Mouse (Mus musculus) adrenal gland, adult (tissue): ENCODE measurements around the gene Tubg2.
"Not testable (repeated sequence)": the region's sequence is repeated elsewhere in the genome, so short reads cannot be mapped to it uniquely, and the experiment has no call there.

Experiments used
- DNase-seq, 2 experiments: peaks; one replicate each; pipeline ENCODE4 v3.0.0; 2022 to 2023; ENCODE audit warnings: low spot score in 1 of 2; ENCODE audit not compliant: inconsistent age in 2 of 2

Tubg2 gene

DNA sequence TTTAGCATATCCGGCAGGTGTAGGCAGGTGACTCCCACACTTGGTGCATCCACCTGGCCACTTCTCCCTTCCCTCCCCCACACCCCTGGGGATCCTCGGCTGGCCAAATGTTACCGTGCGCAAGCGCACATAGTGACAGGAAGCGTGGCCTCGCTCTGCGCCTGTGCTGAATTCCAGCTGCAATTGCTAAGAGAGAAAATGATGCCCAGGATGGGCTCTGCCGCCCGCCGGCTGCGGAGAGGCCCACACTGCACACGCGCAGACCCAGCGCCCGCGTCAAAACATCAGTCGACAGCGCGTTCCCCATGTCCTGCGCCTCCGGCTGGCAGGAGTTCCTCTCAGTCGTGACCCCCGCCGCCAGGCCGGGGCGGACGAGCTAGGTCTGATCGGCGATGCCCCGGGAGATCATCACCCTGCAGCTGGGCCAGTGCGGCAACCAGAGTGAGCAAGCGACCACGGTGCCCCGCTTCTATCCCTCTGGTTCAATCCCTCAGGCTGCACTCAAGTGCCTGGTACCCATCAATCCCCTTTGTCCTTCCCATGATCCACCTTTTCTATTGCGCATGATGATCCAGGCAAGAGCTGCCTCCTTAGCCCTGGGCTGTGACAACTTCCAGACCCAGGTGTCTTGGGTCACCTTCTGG lies at the start of gene Tubg2:
Gene Tubg2 (plus strand): TSS at position 180 of the 644 bp plus-strand sequence.
- DNase-seq = peak; percentile 71 to 84

DNA sequence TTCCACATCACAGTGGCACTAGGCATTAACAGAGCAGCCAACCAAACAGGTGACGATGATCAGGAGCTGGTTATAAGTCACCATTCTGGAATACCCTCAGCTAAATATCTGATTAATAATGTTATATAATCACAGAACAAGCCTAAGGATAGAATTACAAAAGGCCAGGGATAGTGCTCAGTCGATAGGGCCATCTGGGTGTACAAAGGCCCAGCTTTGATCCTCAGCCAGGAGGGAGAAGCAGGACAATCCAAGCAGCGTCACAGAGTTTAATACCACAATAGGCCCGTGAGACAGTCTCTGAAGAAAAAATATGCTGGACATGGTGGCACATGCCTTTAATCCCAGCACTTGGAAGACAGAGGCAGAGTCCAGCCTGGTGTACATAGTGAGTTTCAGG lies 46.4 kb upstream of the Tubg2 start:
- no peak for DNase-seq

DNA sequence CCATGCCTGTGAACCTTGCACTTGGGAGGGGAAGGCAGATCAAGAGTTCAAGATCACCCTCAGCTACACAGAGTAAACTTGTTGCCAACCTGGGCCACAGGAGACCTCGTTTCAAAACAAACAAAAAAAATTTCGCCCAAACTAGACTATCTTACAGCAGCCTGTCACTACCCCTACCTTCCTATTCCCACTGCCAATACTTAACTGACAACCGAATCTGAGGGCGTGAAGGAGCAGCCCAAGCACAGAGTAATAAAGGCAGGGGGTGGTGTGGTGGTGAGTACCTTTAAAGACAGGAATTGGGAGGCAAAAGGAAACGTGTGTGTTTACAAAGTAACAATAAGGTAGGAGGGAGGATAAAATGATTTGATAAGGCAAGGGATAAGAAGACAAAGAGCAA lies 45.0 kb upstream of the Tubg2 start:
- DNase-seq = no peak

DNA sequence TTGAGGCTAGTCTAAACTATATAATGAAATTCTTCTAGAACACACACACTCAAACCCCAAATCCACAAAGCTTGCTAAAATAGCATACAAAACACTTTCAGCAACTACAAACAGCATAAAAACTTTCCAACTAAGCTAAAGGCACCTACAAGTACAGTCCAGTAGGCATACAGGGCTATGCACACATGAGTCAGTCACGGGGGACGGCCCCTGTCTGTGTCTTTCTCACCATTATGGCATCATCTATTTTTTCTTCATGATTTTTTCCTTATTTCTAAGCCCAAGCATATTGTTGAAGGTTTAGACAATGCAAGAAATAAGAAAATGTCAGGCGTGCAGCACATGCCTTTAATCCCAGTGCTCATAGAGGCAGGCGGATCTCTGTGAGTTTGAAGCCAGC lies 44.5 kb upstream of the Tubg2 start:
- no peak for DNase-seq

DNA sequence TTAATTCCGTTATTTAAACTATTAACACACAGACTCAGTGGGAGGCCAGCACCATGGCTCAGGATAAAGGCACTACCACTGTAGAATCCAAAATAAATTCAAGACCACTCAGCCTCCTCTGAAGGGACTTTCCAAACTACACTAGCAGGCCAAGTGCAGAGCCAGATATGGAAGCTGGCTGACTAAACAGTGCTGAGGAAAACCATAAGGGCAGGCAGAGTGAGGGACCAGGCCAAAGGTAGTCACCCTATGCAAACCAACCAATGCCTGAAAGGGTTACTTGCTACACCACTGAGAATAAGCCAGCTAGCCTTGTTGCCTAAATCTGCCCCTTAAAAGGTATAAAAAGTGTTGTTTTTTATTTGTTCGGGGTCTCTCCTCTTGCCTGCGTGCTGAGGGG lies 43.5 kb upstream of the Tubg2 start:
- no peak for DNase-seq

DNA sequence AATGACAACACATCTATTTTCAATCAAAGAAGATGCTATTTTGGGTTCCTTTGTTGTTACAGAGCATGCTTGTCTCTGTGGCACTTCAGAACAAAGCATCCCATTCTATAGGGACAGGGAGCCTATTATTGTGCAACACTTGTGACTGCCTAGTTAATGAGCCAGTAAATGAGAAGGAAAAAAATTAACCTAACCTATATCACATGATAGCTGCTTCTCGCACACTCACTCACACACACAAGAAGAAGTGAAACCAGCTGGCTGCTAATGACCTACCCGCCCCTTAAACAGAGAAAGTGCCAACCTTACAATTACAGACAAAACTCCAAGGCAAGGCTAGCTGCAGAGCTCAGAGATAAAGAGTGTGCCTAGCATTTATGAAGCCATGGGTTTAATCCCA lies 40.1 kb upstream of the Tubg2 start:
- no peak for DNase-seq

DNA sequence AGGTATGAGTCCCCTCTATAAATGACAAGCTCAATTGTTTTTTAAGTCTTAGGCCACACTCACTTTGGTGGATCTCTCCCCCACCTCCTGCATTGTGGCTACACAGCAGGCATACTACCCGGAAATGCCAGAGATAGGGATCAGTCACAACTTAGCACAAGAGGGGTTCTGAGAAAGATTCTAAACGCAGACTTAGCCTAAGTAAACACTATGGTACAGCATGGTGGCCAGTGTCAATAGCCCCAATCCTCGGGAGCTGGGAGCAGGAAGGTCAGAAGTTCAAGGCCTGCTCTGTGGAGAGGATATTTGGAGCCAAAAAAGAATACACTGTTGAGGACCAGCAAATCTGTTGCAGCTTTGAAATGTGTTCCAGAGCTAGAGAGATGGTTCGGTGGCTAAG lies 37.6 kb upstream of the Tubg2 start:
- peak in 1 of 2 experiments; percentile 50 for DNase-seq

DNA sequence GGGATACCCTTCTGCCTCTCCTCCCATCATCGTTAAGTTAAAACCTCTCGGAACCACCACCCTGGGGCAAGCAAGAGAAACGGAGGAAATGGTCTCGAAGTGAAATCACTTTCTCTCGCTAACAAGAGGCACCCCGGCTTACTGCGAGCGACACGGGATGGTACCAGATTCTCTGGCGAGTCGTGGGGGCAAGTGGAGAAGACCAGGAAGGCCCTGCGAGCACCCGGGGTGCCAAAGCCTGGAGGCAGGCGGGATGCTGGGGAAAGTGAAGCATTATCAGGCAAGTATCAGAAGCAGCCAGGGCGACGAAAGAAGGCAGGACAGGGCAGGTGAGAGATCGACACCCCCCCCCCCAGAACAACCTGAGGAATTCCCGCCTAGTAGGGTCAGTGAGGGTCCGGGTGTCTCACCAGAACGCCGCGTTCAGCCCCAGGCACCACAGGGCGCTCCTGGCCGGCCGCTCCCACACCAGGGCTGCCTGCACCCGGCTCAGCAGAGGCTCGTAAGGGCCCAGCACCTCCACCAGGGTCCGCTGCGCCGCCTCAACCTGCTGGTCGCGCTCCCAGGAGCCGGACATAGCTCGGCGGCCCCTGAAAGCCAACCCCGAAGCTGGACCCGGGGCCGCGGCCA lies 36.5 kb upstream of the Tubg2 start:
- no peak for DNase-seq

DNA sequence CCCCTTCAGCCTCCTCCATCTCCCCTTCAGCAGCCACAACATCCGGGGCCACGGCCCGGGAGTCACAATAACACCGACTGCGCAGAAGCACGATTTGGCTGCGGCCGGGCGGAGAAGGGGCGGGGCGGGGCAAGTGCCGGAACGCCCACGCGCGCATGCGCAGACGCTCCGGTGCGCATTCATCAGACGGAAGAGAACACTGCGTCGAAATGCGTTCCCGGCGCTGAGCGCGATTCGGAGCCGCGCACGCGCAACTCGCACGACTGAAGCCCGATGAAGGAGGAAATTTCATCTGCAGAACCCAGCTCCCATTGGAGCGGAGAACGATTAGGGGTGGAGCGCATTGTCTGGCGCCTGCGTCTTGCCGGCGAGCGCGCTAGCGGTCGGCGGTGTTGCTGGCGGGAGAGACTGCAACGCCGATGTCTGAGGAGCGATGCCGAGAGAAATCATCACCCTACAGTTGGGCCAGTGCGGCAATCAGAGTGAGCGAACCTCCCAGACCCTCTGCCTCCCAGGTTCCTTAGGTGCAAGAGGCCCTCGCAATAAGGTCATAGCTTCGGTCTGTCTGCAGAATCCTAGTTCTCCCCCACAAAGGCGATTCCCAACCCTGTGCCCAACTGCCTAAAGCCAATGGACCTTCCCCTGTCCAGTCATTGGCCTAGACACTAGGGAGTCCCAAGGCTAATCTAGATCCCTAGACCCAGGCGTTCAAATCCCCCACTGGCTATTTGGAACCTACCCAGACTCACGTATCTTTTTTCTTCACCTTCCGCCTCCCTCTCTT lies 35.8 kb upstream of the Tubg2 start, which contains the start of the genes Retreg3 and Tubg1:
Gene Retreg3 (minus strand): TSS at position 133 of the 784 bp plus-strand sequence.
Gene Tubg1 (plus strand): TSS at position 178 of the 784 bp plus-strand sequence.
- DNase-seq = peak; percentile 99 to 100

DNA sequence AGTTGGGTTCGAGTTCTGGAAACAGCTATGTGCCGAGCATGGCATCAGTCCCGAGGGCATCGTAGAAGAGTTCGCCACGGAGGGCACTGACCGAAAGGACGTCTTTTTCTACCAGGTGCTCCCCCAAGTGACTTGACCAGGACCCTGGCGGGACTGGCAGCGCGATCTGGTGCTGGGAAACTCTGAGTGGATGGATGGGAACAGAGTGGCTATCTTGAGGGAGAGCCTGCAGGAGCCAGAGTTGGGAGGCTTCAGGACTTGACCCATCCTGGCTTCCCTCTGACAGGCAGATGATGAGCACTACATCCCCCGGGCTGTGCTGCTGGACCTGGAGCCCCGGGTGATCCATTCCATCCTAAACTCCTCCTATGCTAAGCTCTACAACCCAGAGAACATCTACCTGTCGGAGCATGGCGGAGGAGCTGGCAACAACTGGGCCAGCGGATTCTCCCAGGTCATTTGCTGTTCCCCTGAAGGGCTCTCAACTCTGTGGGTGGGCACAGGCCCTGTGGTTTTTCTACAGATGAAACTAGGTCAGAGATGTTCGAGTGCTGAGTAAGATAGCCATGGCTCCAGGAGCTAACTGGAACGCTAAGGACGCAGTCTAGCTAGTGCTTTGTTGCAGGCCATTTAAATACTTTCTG lies 35.0 kb upstream of the Tubg2 start:
- no peak for DNase-seq

DNA sequence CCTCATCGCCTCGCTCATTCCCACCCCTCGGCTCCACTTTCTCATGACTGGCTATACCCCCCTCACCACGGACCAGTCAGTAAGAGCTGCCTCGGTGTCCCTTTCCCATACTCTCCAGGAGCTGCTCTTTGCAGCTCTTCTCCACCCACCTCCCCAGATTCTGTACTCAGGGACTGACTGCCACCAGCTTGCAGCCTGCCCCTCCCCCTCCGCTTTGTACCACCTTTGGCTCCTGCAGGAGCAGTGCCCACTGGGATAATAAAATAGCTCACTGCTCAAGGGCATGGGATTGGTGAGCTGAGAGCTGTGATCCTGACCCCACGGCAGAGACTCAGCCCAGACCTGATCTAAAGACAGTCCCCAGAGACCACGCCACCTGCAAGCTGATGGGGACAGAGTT lies 31.2 kb upstream of the Tubg2 start:
- not testable (repeated sequence) for DNase-seq

DNA sequence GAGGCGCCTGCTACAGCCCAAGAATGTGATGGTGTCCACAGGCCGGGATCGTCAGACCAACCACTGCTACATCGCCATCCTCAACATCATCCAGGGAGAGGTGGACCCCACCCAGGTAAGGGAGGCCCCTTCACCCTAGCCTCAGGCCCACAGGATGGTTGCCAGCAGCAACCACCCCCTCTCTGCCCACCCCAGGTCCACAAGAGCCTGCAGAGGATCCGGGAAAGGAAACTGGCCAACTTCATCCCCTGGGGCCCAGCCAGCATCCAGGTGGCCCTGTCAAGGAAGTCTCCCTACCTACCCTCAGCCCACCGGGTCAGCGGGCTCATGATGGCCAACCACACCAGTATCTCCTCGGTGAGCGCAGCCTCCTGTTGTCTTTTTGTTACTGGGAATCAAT lies 30.7 kb upstream of the Tubg2 start:
- peak in 1 of 2 experiments; percentile 21 for DNase-seq

DNA sequence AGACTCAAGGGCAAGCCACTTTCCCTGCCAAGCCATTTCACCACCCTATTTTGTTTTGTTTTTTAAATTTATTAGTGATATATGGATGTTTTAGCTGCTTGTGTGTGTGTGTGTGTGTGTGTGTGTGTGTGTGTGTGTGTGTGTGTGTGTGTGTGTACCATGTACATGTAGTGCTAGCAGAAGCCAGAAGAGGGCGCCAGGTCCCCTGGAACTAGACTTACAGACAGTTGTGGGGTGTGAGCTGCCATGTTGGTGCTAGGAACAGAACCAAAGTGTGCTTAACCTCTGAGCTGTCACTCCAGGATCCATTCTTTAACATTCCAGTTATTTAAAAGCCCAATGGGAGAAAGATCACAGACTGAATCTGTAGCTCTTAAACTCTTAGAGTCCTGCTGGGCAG lies 28.6 kb upstream of the Tubg2 start:
- peak in 1 of 2 experiments; percentile 43 for DNase-seq

DNA sequence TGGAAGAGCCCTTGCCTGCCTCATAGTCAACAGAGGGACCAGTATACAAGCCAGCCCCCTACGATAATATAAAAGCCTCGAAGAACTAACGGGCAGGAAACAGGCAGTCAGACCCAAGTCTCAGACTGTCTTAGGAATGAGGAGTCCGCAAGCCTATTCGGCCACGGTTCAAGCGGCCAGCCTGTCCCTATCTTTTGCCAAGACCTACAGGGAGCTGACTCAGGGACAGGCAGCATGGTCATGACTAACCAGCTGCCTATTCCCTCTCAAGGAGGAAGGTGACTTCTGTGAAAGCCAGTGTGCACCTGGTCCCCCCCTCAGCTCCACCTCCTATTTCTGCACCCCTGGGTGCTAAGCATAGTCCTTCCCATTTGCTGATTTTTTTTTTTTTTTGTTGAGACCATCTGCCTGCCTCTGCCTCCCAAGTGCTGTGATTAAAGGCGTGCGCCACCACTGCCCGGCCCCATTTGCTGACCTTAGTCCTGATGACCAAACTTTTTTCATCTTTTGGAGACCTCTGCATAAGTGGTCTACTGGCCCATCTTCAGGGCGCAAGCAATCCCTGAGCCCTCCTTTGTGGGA lies 26.6 kb upstream of the Tubg2 start:
- DNase-seq = peak; percentile 37 to 70

DNA sequence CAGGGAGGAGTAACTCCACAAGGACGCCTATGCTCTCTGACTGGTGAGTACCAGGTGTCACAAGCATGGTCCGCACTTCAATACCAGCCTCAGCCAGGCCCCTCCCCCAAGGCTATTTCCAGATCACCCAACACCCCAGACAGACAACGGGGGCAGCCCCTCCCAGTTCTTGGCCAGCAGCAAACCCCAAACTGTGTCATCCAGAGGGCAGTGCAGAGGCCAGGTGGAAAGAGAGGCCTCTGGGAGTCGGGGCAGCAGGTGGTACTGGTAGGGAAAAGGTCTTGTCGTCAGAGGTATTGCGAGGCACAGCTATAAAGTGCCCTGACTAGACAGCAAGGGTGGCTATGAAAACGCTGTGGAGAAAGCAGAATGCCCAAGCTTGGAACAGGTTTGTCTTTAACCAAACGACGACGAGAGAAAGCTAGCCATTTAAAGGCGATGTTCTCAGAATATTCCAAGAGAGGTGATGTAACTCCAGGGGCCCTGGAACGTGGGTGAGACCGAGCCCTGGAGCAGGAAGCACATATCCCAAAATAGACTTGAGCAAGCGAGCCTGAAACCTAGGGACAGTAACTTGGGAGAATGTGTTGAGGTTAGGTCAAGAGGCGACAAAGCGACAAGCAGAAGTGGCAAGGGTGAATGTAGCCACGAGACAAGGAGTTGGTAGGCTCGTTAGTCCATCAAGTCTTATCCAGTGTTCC lies 25.5 kb upstream of the Tubg2 start:
- DNase-seq = peak in 1 of 2 experiments; percentile 66

DNA sequence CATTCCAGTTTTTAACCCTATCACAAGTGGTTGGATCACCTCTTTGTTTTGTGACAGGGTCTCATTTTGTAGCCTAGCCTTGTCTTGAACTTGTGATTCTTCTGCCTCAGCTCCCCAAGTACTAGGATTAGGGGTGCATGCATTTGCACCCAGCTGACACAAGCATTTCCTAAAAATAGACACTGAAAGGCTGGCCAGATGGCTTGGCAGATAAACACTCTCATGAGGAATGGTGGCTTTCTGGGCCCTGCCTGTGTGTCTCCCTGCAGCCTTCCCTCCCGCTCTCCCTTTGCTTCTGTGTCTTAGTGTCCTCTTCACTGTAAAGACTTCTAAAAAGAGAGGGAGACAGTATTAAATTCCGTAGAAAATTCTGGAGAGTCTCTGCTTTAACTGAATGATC lies 24.5 kb upstream of the Tubg2 start:
- peak in 1 of 2 experiments; percentile 50 for DNase-seq

DNA sequence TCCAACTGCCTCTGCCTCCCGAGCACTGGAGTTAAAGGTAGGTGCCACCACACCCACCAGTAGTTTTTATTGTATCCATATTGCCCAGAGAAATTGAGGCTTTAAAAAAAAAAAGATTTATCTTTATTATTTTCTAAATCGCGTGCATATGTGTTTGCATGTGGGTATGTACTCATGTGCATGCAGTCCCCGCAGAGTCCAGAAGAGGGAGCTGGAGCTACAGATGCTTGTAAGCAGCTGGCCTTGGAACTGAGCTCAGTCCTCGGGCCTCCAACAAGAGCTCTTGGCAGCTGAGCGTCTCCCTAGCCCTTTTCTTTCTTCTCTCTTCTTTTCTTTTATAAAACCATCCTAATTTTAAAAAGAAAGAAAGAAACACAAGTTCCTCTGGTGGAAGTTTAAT lies 24.0 kb upstream of the Tubg2 start:
- DNase-seq = peak in 1 of 2 experiments; percentile 57

DNA sequence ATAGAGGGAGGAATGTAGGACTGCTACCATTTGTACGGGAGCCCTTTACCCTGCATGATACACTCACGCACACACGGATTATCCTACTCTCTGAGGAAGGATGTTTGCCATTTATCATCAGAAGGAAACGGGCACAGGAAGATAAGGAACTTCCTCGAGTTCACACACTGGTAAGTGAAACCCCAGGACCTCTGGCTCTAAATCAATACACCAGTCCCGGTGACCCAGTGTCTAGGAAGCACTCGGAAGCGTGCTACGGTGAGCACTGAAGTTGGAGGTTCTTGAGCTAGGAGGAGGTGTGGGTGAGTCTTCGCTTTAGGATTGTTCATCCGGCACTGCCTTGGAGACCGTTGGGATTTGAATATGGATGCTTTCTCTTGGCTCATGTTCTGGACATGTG lies 22.7 kb upstream of the Tubg2 start:
- peak in 1 of 2 experiments; percentile 61 for DNase-seq

DNA sequence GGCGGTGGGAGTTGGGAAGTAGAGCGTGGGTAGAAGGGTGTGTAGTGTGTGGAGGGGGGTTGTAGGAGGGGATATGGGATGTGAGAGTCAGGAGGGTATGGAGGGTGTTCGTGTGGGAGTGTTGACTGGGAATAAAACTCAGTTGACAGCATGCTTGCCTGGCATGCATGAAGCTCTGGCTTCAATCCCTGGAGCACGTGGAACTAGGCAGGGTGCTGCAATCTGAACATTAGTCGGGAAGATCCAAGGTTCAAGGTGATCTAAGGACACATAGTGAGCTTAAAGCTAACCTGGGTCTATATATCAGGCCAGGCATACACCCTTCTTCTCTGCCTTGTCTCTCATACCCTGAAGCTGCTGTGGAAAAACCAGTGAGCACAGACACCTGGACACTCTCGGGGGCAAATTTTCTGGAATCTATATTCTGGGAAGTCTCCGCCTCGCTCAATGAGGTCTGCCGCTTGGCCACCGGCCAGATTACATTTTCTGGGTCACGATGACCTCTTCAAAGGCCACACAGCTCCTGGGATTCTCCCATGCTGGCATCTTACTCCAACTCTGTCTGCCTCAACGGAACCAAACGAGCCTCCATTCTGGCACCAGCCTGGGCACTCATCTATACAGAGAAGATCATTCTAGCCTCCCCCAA lies 21.4 kb upstream of the Tubg2 start:
- peak; percentile 66 to 96 for DNase-seq

DNA sequence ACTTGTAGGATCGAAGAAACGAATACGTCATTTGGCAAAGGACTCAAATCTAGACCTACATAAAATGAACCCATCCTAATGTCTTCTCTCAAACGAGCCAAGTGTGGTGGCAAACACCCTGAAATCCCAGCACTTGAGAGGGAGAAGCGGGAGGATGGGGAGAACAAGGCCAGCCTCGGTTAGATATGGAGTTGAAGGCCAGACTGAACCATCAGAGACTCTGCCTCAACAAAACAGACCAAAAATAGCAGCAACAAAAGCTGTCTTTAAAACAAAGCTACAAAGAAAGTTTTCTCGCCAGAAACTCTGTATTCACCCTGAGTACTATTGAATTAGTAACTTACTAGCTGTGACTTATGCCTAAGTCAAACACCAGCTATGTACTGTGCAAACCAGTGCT lies 18.7 kb upstream of the Tubg2 start:
- peak in 1 of 2 experiments; percentile 64 for DNase-seq
